29 mouse cellular contexts compared by ENCODE assay signal in the genomic region with DNA sequence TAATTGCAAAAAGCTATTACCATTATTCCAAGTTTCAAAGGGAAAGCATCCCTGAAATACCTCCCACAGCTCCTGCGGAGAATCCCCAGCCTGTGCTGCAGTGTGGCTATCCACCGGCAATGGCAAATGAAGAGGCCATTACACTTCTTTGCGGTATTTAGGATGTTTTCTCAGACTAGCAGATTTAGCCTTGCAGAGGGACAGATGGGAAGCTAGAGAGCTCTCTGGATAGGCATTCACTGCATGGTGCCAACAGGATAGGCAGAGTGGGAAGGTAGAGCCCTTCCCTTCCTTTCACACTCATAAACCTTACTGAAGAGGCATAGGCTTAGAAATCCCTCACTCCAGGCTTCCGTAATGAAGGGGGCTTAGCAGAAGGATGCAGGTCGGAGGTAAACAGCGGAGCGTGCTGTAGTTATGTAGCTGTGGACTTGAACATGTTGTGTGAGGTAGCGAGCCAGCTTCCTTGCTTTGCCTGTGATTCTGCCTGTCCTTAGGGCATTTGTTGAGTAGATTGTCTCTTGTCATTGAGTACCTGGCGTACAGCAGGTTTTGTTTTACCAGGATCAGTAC.
DNase-seq lines count a peak whose midpoint lies in the region; ATAC-seq lines count a peak whose summit lies in the region.
"Had no signal": no experiment of that assay in that cellular context is flagged by ENCODE, and none has a peak within 500 bp of the region (broad histone marks: within the 10 kb centered on the region; RNA-seq: fewer than 3 reads in every experiment).

No protein-coding gene starts in this region.

- H3K4me1 ChIP-seq in neural tube, embryonic 13.5 days (replicated peaks), result peaks cover 16% of the 10 kb centered on the region
- H3K4me1 ChIP-seq in midbrain, embryonic 10.5 days, result peaks cover 15% of the 10 kb centered on the region
- H3K4me1 ChIP-seq: limb, embryonic 15.5 days had no signal

- no peak for DNase-seq in frontal cortex, adult 2 months (ENCODE audit: extremely low spot score in 1 of 2, low spot score in 1 of 2)
- no peak for DNase-seq in neural tube, embryonic 10.5 days (ENCODE audit: extremely low spot score, low spot score)
- DNase-seq in cerebellum, adult 11-12 months, result peak; percentile 61
- DNase-seq in cerebellum, postnatal 25 days, result peak; percentile 53 to 64
- DNase-seq in midbrain, embryonic 10.5 days (ENCODE audit: low spot score), result no peak
- no peak for DNase-seq in gastrocnemius, postnatal 14 days
- DNase-seq: adrenal gland, adult 8-10 months; B cell, adult 2 months; heart, postnatal 10 days; kidney, adult 18-20 months; layer of hippocampus, adult 9-11 months; lung, postnatal 36 days; right cerebral cortex, postnatal 25 days had no signal

- no peak overlapping the region for H3K4me2 ChIP-seq in neural tube, embryonic 13.5 days
- H3K4me2 ChIP-seq: embryonic facial prominence, embryonic 12.5 days; heart, embryonic 11.5 days; limb, embryonic 15.5 days; lung, embryonic 15.5 days had no signal

- no peak overlapping the region for H3K4me3 ChIP-seq in neural tube, embryonic 13.5 days
- no peak overlapping the region for H3K4me3 ChIP-seq in midbrain, embryonic 10.5 days
- H3K4me3 ChIP-seq: embryonic facial prominence, embryonic 12.5 days; hindbrain, embryonic 10.5 days; left cerebral cortex, adult 2 months; limb, embryonic 15.5 days; lung, embryonic 15.5 days; megakaryocyte, embryonic 14.5 days had no signal

- H3K9ac ChIP-seq in neural tube, embryonic 13.5 days, result no peak overlapping the region
- H3K9ac ChIP-seq: embryonic facial prominence, embryonic 12.5 days; limb, embryonic 15.5 days; liver, embryonic 14.5 days; lung, embryonic 15.5 days had no signal

- intact Hi-C loops in gastrocnemius, postnatal 14 days (cut with DNase I; ENCODE audit: low total_unique reads), result no loop called here

- H3K9me3 ChIP-seq in neural tube, embryonic 13.5 days, result no peaks in the 10 kb centered on the region
- H3K9me3 ChIP-seq in midbrain, embryonic 10.5 days (replicated peaks), result no peaks in the 10 kb centered on the region
- H3K9me3 ChIP-seq: embryonic facial prominence, embryonic 12.5 days; hindbrain, embryonic 10.5 days; limb, embryonic 15.5 days; lung, embryonic 15.5 days; megakaryocyte, embryonic 14.5 days had no signal

- H3K27me3 ChIP-seq in neural tube, embryonic 13.5 days, result no peaks in the 10 kb centered on the region
- H3K27me3 ChIP-seq in midbrain, embryonic 10.5 days (ENCODE audit: low read depth, poor library complexity, severe bottlenecking), result no peaks in the 10 kb centered on the region
- H3K27me3 ChIP-seq: CH12.LX; embryonic facial prominence, embryonic 12.5 days; limb, embryonic 15.5 days; lung, embryonic 15.5 days; megakaryocyte, embryonic 14.5 days had no signal

- peak overlapping the region; percentile 25; the same call in 1 of the 2 replicates for H3K27ac ChIP-seq in neural tube, embryonic 13.5 days (replicated peaks)
- no peak overlapping the region for H3K27ac ChIP-seq in midbrain, embryonic 10.5 days (replicated peaks)
- H3K27ac ChIP-seq: embryonic facial prominence, embryonic 12.5 days; hindbrain, embryonic 10.5 days; kidney, postnatal 0 days; left cerebral cortex, adult 2 months; limb, embryonic 15.5 days; liver, embryonic 14.5 days; lung, embryonic 15.5 days had no signal

- ATAC-seq in frontal cortex, adult (ENCODE audit: low TSS enrichment), result peak; percentile 56
- peak; percentile 49; the same call in 1 of the 2 replicates for ATAC-seq in neural tube, embryonic 13.5 days (ENCODE audit: low read depth)
- ATAC-seq: activated CD4-positive, CD25-positive, alpha-beta regulatory T cell, adult 4 months; inflammation-experienced regulatory T-cells, adult 6 months; midbrain, embryonic 16.5 days had no signal

- 72% methylated on average over 9 of the region's 9 CpGs for WGBS in neural tube, embryonic 13.5 days
- 91% methylated on average over 9 of the region's 9 CpGs for WGBS in midbrain, embryonic 10.5 days

- H3K36me3 ChIP-seq in neural tube, embryonic 13.5 days, result no peaks in the 10 kb centered on the region
- H3K36me3 ChIP-seq in midbrain, embryonic 10.5 days, result no peaks in the 10 kb centered on the region
- H3K36me3 ChIP-seq: embryonic facial prominence, embryonic 12.5 days; G1E; hindbrain, embryonic 10.5 days; limb, embryonic 15.5 days; lung, embryonic 15.5 days had no signal

Comparison
In these comparisons a context has a peak if more than half of its experiments do, and no peak if none do; other contexts are left out.
1. DNase-seq: peak in cerebellum, adult 11-12 months (single experiment) and cerebellum, postnatal 25 days (2 of 2); none in frontal cortex, adult 2 months (0 of 2), neural tube, embryonic 10.5 days (single experiment), midbrain, embryonic 10.5 days (single experiment) and gastrocnemius, postnatal 14 days (single experiment).